Mouse (Mus musculus) heart, postnatal 4 days (tissue): ENCODE data around the gene She. TPM values are rescaled to one million over a fixed set of nuclear protein-coding genes. Genes with fewer than 3 reads are reported as not detected.
"Not testable (repeated sequence)": the region's sequence is repeated elsewhere in the genome, so short reads cannot be mapped to it uniquely, and the experiment has no call there.

Experiments used
- DNase-seq: peaks from one replicate; pipeline ENCODE4 v3.0.0; 2021
- total RNA-seq, 2 experiments: library from RNA; stranded (reverse); gene quantifications; 2 replicates each; pipeline ENCODE4 v1.2.3; 2021

The She gene
- 10 to 100 TPM; 23.5 to 23.8 TPM for total RNA-seq

GRCm38 (mm10) chr3:89830815-89831591 is at the start of gene She:
She (plus strand) TSS chr3:89831370.
- peak; percentile 59 for DNase-seq

DNA sequence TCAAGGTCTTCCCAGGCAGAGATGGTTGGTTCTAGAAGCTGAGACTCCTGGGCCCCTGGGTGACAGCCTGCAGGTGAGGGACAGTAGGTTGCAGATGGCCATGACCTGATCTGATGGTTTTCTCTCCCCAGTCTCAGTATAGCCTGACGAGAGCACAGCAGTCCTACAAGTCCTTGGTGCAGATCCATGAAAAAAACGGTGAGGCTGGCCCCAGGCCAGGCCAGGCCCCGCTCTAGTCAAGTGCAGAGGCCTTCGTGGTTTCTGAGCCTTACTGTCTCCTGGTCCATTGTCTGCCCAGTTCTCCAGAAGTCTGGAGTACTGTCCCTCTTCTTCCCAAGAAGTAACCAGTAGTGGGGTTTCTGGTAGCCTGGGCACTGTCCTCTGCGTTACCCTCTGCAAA is 49.5 kb upstream of the She start:
- DNase-seq = no peak

DNA sequence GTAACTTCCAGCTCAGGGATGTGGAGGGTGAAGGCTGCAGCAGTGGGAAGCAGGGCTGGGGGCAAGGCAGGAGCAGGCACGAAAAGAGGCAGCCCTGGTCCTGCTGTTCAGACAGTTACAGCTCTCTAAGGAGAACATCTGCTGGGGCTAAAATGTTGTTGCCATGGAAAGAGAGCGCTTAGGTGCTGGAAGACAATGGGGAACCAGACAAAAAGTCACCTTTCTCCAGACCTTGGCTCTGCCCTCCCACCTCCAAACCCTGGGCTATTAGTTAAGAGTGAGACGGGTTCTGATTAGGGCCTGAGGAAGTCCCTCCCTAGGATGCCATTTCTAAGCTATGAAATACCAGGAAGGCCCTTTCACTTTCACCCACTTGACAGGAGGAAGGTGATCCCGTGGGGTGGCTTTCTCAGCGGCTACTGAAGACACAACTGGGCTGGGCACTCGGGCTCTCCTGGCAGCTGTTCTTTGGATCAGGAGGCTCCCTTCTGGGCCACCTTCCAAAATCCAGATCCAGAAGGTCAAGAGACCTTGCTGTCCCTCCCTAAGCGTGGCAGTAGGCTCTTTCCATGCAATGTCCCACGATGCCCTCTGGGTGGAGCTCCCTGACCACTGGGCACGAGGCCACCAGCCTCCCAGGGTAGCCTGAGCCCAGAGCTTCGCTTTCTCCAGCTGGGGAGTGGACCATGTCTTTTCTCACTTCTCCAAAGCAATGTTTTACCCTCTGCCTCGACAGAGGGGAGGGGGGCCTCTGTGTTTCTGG is 46.0 kb upstream of the She start:
- DNase-seq = peak; percentile 93

- no peak for DNase-seq
Measured at GRCm38 (mm10) chr3:89786275-89786674, 44.9 kb upstream of the She start.

DNA sequence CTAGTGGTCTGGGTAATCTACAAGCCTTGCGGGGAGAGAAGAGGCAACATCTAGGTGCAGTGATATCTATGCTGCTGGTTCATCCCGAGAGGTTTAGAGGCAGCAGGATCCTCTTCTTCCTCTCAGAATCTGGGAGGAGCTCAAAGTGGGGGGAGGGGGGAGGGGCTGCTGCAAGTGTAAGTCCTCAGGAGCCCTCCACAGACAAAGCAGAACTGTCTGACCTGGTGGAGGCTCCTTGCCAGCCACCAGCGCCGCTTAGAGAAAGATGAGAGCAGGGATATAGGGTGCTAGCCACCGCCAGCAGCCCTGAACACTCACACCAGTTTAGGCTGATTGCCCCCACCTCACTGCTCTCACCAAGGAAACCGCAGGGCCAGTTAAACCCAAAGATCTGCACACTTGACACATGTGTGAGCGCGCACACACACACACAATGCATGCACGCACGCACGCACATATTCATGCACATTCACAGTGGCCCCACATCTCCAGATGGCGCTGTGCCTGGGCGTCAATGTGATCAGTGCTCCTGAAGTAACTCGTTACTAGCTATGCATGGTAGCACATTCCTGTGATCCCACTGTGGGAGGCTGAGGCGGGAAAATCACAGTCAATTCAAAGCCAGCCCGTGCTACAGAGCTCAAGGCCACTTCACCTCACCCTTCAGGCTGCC is 42.4 kb upstream of the She start:
- no peak for DNase-seq

DNA sequence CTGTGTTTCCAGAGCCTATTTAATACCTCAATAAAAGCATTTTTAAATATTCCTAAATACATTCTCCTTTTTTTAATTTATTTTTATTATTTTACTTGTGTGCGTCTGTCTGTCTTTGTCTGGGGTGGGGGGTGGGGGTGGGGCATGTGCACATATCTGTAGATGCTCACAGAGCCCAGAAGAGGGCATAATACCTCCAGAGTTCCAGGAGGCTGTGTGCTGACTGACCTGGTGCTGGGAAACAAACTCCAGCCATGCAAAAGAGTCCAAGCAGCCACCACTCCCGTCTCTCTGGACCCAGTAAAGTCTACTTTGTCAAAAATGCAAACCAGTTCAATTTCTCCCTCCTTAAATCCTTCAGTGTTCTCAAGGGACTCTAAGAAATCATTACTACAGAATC is 36.6 kb upstream of the She start:
- DNase-seq = no peak

GRCm38 (mm10) chr3:89795746-89796145 is 35.4 kb upstream of the She start:
- DNase-seq = no peak

GRCm38 (mm10) chr3:89796358-89796757 is 34.8 kb upstream of the She start:
- DNase-seq = no peak

DNA sequence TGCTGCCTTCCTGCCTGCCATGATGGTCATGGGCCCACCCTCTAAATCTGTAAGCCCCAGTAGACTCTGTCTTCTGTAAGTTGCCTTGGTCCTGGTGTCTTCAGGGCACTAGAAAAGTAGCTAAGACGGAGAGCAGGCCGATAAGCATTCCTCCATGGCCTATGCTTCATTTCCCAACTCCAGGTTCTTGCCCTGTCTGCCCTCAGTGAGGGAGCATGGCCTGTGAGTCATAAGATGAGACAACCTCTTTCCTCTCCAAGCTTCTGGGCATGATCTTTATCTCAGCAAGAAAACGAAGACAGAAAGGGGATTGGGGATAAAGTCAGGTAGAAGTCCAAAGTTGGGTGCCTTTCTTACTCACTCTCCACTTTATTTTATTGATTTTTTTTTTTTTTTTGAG is 32.7 kb upstream of the She start:
- DNase-seq = no peak

DNA sequence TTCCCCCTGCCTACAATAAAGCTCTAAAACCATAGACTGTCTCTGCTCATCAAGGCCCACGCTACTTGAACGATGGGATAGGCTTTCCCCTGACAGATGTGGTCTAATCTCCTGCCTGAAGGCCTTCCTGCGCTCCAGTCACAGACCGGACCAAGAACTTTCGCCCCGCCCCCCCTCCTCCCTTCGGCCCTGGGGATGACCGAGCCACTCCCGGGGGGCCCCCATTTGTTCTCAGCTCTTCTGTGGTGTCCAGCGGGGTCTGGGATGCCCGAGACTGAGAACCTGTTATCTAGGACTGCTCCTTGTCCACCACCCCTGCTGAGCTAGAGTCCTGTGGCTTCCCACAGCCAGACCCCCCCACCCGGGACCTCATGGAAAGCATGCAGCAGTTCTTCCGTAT is 31.7 kb upstream of the She start:
- DNase-seq = no peak

GRCm38 (mm10) chr3:89800078-89800477 is 31.1 kb upstream of the She start:
- DNase-seq = not testable (repeated sequence)

- no peak for DNase-seq
Measured at GRCm38 (mm10) chr3:89800774-89801506, 30.2 kb upstream of the She start.

DNA sequence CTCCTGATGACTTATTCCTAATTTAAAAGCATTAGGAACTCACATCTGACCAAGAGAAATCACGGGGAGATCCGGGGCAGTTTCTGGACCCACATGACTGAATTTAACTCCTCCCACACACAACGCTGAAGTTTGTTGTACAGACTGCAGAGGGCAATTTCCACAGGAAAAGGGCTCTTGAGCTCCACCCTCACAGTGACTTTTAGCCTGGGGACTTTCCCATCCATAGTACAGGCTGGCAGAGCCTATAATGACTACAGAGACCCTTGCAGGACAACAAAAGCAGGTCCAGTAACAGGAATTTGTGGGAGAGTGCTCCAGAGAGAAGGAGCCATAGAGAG is 29.7 kb upstream of the She start:
- no peak for DNase-seq

DNA sequence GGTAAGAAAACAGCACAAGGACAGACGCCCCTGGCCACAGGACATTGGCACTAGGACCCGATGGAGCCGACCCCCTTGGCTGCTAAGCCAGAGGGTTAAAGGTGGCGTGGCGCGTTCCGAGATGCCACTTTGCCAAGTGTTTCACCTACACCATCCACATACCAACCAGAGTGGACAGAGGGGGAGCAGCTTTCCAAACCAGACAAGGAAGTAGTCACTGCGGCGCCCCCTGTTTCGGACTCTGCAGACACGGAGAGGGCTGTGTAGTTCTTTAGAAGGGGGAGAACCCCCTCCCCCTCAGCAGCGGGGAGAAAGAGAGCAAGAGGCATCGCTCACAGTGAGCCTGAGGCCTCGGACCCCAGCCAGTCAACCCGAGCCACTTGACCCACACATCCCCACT is 28.3 kb upstream of the She start:
- no peak for DNase-seq

- DNase-seq = no peak
Measured at GRCm38 (mm10) chr3:89805179-89805578, 26.0 kb upstream of the She start.

DNA sequence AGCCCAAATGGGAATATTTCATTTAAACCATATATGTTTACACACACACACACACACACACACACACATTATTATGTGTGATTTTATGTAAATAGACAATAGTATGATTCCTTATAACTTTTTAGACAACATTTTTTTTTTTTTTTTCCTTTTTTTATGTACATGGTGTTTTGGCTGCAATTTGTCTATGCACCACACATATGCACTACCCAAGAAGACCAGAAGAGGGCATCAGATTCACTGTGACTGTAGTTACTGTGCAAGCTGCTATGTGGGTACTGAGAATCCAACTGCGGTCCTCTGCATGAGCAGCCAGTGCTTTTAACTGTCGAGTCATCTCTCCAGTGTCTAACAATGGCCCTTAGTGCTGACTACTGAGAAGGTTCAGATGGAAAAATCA is 24.4 kb upstream of the She start:
- DNase-seq = no peak

- DNase-seq = no peak
Measured at GRCm38 (mm10) chr3:89807171-89807570, 24.0 kb upstream of the She start.

DNA sequence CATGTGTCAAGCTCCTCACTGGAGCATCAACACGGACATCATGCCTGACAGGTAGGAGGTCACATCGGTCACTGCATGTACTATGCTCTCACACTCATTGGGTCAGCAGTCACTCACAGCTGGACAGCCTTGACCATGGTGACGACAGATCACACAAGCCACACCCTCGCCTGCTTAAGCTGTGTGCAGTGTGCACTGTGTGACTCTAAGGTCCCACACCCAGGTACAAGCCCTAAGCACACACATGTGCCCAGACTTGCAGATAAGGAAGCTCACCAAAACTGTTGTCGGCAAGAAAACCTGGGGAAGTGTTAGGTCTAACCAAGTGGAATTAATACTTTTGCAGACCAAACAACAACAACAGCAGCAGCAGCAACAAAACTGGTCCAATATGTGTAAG is 23.3 kb upstream of the She start:
- no peak for DNase-seq

- no peak for DNase-seq
Measured at GRCm38 (mm10) chr3:89808638-89809037, 22.5 kb upstream of the She start.

GRCm38 (mm10) chr3:89810841-89811240 is 20.3 kb upstream of the She start:
- no peak for DNase-seq

GRCm38 (mm10) chr3:89812166-89812565 is 19.0 kb upstream of the She start:
- no peak for DNase-seq

DNA sequence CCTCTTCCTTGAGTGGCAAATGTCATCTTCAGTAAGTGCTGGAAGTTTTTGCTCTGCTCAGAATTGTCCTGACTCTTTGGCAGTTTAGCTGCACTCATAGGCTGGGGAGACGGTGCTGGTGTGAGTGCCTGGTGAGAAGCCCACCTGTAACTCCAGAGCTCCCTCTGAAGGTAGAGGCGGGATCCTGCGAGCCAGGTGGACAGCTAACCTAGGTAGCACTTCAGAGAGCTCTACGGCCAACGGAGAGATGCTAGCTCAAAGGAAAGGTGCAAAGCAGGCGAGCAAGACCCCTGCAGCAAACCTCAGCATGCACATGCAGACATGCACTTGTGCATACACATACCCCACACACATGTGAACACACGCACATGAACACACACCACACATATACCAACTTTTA is 17.1 kb upstream of the She start:
- DNase-seq = no peak

DNA sequence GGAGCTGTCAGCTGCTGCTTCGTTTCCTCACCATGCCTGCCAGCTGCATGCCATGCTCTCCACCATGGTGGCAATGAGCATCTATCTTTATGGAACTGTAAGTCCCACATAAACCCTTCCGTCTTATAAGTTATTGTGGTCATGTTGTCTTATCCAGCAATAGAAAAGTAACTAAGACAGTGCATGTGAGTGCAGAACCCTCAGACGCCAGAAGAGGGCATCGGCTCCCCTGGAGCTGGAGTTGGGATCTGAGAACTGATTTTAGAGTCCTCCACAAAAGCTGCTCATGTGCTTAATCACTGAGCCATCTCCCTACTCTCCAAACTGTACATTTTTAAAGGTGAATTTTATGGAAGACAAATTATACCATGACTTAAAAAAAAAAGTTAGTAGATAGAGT is 14.1 kb upstream of the She start:
- DNase-seq = peak; percentile 69
